Mouse (Mus musculus) MEL (cell line): ENCODE measurements at regions not wholly inside any gene's neighbourhood (a gene's known extent, or its start where the extent isn't known, plus 50 kb on each side); places are given as distances from the start of the nearest gene placed in this dataset.

Experiments
- DNase-seq: peaks from one replicate; pipeline ENCODE4 v3.0.0; 2011; ENCODE audit warnings: low read depth, low spot score
- H3K27ac ChIP-seq: 2 replicates; pipeline ENCODE4 v1.5.1; 2012; ENCODE audit warnings: low read depth, mild to moderate bottlenecking, control low read depth, low read length, moderate library complexity; ENCODE audit not compliant: control insufficient read depth
- H3K27me3 ChIP-seq, 2 experiments: fragments of 150-350 bp in 1 of 2; sonication (generic) in 1 of 2; 2 replicates each; pipeline ENCODE4 v1.6.1; 2012; ENCODE audit warnings: low read length in 2 of 2, mild to moderate bottlenecking in 2 of 2, improper control_type of control experiment in 1 of 2, moderate library complexity in 1 of 2; ENCODE audit not compliant: insufficient read depth in 2 of 2, control insufficient read depth in 1 of 2
- H3K36me3 ChIP-seq, 2 experiments: 2 replicates each; pipeline ENCODE4 v1.6.1; 2012 to 2014; ENCODE audit warnings: low read length in 2 of 2, improper control_type of control experiment in 1 of 2, inconsistent platforms in 1 of 2, mild to moderate bottlenecking in 1 of 2; ENCODE audit not compliant: insufficient read depth in 2 of 2, control insufficient read depth in 1 of 2
- H3K4me1 ChIP-seq, 2 experiments: fragments of 150-350 bp in 1 of 2; sonication (generic) in 1 of 2; 2 replicates each; pipeline ENCODE4 v1.6.1; 2012; ENCODE audit warnings: low read length in 2 of 2, improper control_type of control experiment in 1 of 2, mild to moderate bottlenecking in 1 of 2; ENCODE audit not compliant: insufficient read depth in 2 of 2, control insufficient read depth in 1 of 2
- H3K4me3 ChIP-seq, 2 experiments: fragments of 150-350 bp in 1 of 2; sonication (generic) in 1 of 2; 2 replicates each; pipeline ENCODE4 v1.5.1; 2012; ENCODE audit warnings: low read depth in 2 of 2, low read length in 2 of 2, mild to moderate bottlenecking in 2 of 2, moderate library complexity in 2 of 2, control low read depth in 1 of 2, improper control_type of control experiment in 1 of 2; ENCODE audit not compliant: control insufficient read depth in 1 of 2, insufficient read depth in 1 of 2
- H3K79me2 ChIP-seq: 2 replicates; pipeline ENCODE4 v1.6.1; 2012; ENCODE audit warnings: mild to moderate bottlenecking, low read length, moderate library complexity; ENCODE audit not compliant: control insufficient read depth, poor library complexity, insufficient read depth
- H3K9ac ChIP-seq: 2 replicates; pipeline ENCODE4 v1.6.1; 2012; ENCODE audit warnings: low read depth, mild to moderate bottlenecking, control low read depth, low read length, moderate library complexity; ENCODE audit not compliant: control insufficient read depth, poor library complexity, severe bottlenecking
- H3K9me3 ChIP-seq: fragments of 150-350 bp; sonication (generic); replicated peaks from 2 replicates; pipeline ENCODE4 v1.6.1; 2012; ENCODE audit warnings: mild to moderate bottlenecking, low read length, improper control_type of control experiment, moderate library complexity; ENCODE audit not compliant: insufficient read depth
- CHD1 ChIP-seq: IDR thresholded peaks from 2 replicates; pipeline ENCODE4 v1.6.1; 2012; ENCODE audit warnings: low read depth, mild to moderate bottlenecking, inconsistent platforms, low read length, improper control_type of control experiment
- CHD2 ChIP-seq: IDR thresholded peaks from 2 replicates; pipeline ENCODE4 v1.6.1; 2011; ENCODE audit warnings: low read length, improper control_type of control experiment
- CTCF ChIP-seq, 3 experiments: IDR thresholded peaks in 2 of 3; conservative IDR thresholded peaks in 1 of 3; 2 replicates each; pipeline ENCODE4 v1.5.1; 2011 to 2012; ENCODE audit warnings: low read length in 3 of 3, low read depth in 2 of 3, mild to moderate bottlenecking in 2 of 3, improper control_type of control experiment in 1 of 3, inconsistent platforms in 1 of 3, mixed read lengths in 1 of 3, moderate library complexity in 1 of 3; ENCODE audit not compliant: control insufficient read depth in 1 of 3, insufficient read depth in 1 of 3, poor library complexity in 1 of 3, severe bottlenecking in 1 of 3
- E2F4 ChIP-seq: IDR thresholded peaks from 2 replicates; pipeline ENCODE4 v1.6.1; 2011; ENCODE audit warnings: low read depth, low read length, improper control_type of control experiment, borderline replicate concordance
- EP300 ChIP-seq, 2 experiments: IDR thresholded peaks; 2 replicates each; pipeline ENCODE4 v1.6.1; 2011; ENCODE audit warnings: improper control_type of control experiment in 2 of 2, low read length in 2 of 2, low read depth in 1 of 2, mild to moderate bottlenecking in 1 of 2
- GABPA ChIP-seq: IDR thresholded peaks from 2 replicates; pipeline ENCODE4 v1.6.1; 2012; ENCODE audit warnings: low read depth, mild to moderate bottlenecking, inconsistent platforms, low read length, improper control_type of control experiment, moderate library complexity
- GATA1 ChIP-seq: IDR thresholded peaks from 2 replicates; pipeline ENCODE4 v1.6.1; 2011; ENCODE audit warnings: low read depth, low read length, improper control_type of control experiment
- KAT2A ChIP-seq: conservative IDR thresholded peaks from 2 replicates; pipeline ENCODE4 v1.6.1; 2012; ENCODE audit warnings: low read depth, low read length, improper control_type of control experiment, inconsistent platforms
- MAX ChIP-seq: IDR thresholded peaks from 2 replicates; pipeline ENCODE4 v1.6.1; 2011; ENCODE audit warnings: low read length, improper control_type of control experiment
- MAZ ChIP-seq: IDR thresholded peaks from 2 replicates; pipeline ENCODE4 v1.6.1; 2012; ENCODE audit warnings: low read depth, mild to moderate bottlenecking, inconsistent platforms, low read length, improper control_type of control experiment
- MEF2A ChIP-seq: IDR thresholded peaks from 2 replicates; pipeline ENCODE4 v1.6.1; 2014; ENCODE audit warnings: low read depth, mild to moderate bottlenecking, inconsistent platforms, low read length, improper control_type of control experiment; ENCODE audit not compliant: poor library complexity, insufficient replicate concordance, severe bottlenecking; ENCODE audit errors: extremely low read depth
- MYC ChIP-seq: IDR thresholded peaks from 2 replicates; pipeline ENCODE4 v1.6.1; 2011; ENCODE audit warnings: low read depth, mild to moderate bottlenecking, low read length, improper control_type of control experiment, moderate library complexity
- NELFE ChIP-seq: IDR thresholded peaks from 2 replicates; pipeline ENCODE4 v1.6.1; 2011; ENCODE audit warnings: low read depth, low read length, improper control_type of control experiment
- NRF1 ChIP-seq: IDR thresholded peaks from 2 replicates; pipeline ENCODE4 v1.6.1; 2014; ENCODE audit warnings: low read depth, mild to moderate bottlenecking, inconsistent platforms, low read length, improper control_type of control experiment, moderate library complexity; ENCODE audit not compliant: poor library complexity, insufficient read depth, severe bottlenecking
- RAD21 ChIP-seq: IDR thresholded peaks from 2 replicates; pipeline ENCODE4 v1.6.1; 2011; ENCODE audit warnings: mild to moderate bottlenecking, low read depth, low read length, improper control_type of control experiment
- RCOR1 ChIP-seq: IDR thresholded peaks from 2 replicates; pipeline ENCODE4 v1.6.1; 2012; ENCODE audit warnings: low read depth, mild to moderate bottlenecking, inconsistent platforms, low read length, improper control_type of control experiment
- SIN3A ChIP-seq: IDR thresholded peaks from 2 replicates; pipeline ENCODE4 v1.6.1; 2012; ENCODE audit warnings: low read length, improper control_type of control experiment, inconsistent platforms
- TAL1 ChIP-seq: IDR thresholded peaks from 2 replicates; pipeline ENCODE4 v1.6.1; 2012; ENCODE audit warnings: mild to moderate bottlenecking, inconsistent platforms, low read length, moderate library complexity, mixed read lengths
- USF2 ChIP-seq, 2 experiments: IDR thresholded peaks; 2 replicates each; pipeline ENCODE4 v1.6.1; 2011 to 2012; ENCODE audit warnings: improper control_type of control experiment in 2 of 2, low read length in 2 of 2, borderline replicate concordance in 1 of 2, inconsistent platforms in 1 of 2, low read depth in 1 of 2, mild to moderate bottlenecking in 1 of 2; ENCODE audit not compliant: insufficient read depth in 1 of 2
- ZC3H11A ChIP-seq: IDR thresholded peaks from 2 replicates; pipeline ENCODE4 v1.6.1; 2012; ENCODE audit warnings: low read depth, mild to moderate bottlenecking, inconsistent platforms, low read length, improper control_type of control experiment
- ZMIZ1 ChIP-seq: IDR thresholded peaks from 2 replicates; pipeline ENCODE4 v1.6.1; 2012; ENCODE audit warnings: low read depth, mild to moderate bottlenecking, inconsistent platforms, low read length, improper control_type of control experiment, moderate library complexity

GRCm38 (mm10) chr7:51339841-51340540, 170.8 kb upstream of the Ano5 start:
- no peaks in the 10 kb centered on the region for H3K4me1 ChIP-seq
- no peaks in the 10 kb centered on the region for H3K9me3 ChIP-seq
- no peaks in the 10 kb centered on the region for H3K36me3 ChIP-seq

GRCm38 (mm10) chr7:51347521-51347920, 163.3 kb upstream of the Ano5 start:
- no peak overlapping the region for H3K4me3 ChIP-seq
- no peak overlapping the region for H3K27ac ChIP-seq
- no peaks in the 10 kb centered on the region for H3K36me3 ChIP-seq
- no peaks in the 10 kb centered on the region for H3K79me2 ChIP-seq
- no peaks in the 10 kb centered on the region for H3K4me1 ChIP-seq
- H3K27me3 ChIP-seq: no peaks in the 10 kb centered on the region
- H3K9ac ChIP-seq: no peak overlapping the region
- H3K9me3 ChIP-seq: no peaks in the 10 kb centered on the region
- DNase-seq: no peak
- TF ChIP-seq CHD2 (no peak), ZC3H11A (no peak), KAT2A (no peak), ZMIZ1 (no peak), E2F4 (no peak), MAX (no peak), USF2 (IDR thresholded peaks at IDR 0.05; ENCODE audit: borderline replicate concordance in 1 of 2, insufficient read depth in 1 of 2, low read depth in 1 of 2, low read length in 2 of 2) (no peak), NELFE (no peak), MAZ (no peak), MYC (no peak), TAL1 (no peak), RAD21 (no peak), SIN3A (no peak), MEF2A (no peak), GATA1 (no peak), CTCF (IDR thresholded peaks at IDR 0.05 in 2 of 3, conservative IDR thresholded peaks at IDR 0.05 in 1 of 3; ENCODE audit: control insufficient read depth in 1 of 3, insufficient read depth in 1 of 3, low read depth in 2 of 3, low read length in 3 of 3, poor library complexity in 1 of 3, severe bottlenecking in 1 of 3) (no peak), RCOR1 (no peak)

More at GRCm38 (mm10) chr7:51339841-51340540, 170.8 kb upstream of the Ano5 start:
- no peaks in the 10 kb centered on the region for H3K79me2 ChIP-seq
- no peak for DNase-seq
- no peak overlapping the region for H3K27ac ChIP-seq
- no peak overlapping the region for H3K4me3 ChIP-seq
- H3K27me3 ChIP-seq: no peaks in the 10 kb centered on the region
- no peak for TF ChIP-seq TAL1
- no peak for TF ChIP-seq EP300 (IDR thresholded peaks at IDR 0.05; ENCODE audit: low read depth in 1 of 2, low read length in 2 of 2)
- TF ChIP-seq NRF1: no peak
- TF ChIP-seq CHD2: no peak
- TF ChIP-seq CHD1: no peak
- no peak for TF ChIP-seq GABPA
- no peak overlapping the region for H3K9ac ChIP-seq
